ENCODE assay signal across 16 mouse cellular contexts in genomic region chr12:111016807-111017206, GRCm38 (mm10).
"Had no signal": no experiment of that assay in that cellular context is flagged by ENCODE, and none has a peak within 500 bp of the region (broad histone marks: within the 10 kb centered on the region; RNA-seq: fewer than 3 reads in every experiment).

No protein-coding gene starts in this region.

- DNase-seq: kidney, adult 8-10 months; kidney, postnatal 36 days; layer of hippocampus, adult 9-11 months; layer of hippocampus, postnatal 36 days; liver; liver, embryonic 13.5 days; liver, postnatal 0 days; lung, postnatal 14 days; right cerebral cortex, postnatal 4 days; spleen, adult 18-20 months; thymus, postnatal 36 days had no signal

- H3K27ac ChIP-seq: limb, embryonic 12.5 days; liver, embryonic 13.5 days; lung, embryonic 15.5 days; midbrain, embryonic 15.5 days; neural tube, embryonic 13.5 days; stomach, embryonic 15.5 days had no signal

- H3K4me1 ChIP-seq: limb, embryonic 12.5 days; midbrain, embryonic 15.5 days; neural tube, embryonic 13.5 days; stomach, embryonic 15.5 days had no signal

- H3K27me3 ChIP-seq: limb, embryonic 12.5 days; liver, embryonic 13.5 days; lung, embryonic 15.5 days; midbrain, embryonic 15.5 days; neural tube, embryonic 13.5 days; stomach, embryonic 15.5 days had no signal

- H3K36me3 ChIP-seq: limb, embryonic 12.5 days; liver, embryonic 13.5 days; lung, embryonic 15.5 days; midbrain, embryonic 15.5 days; neural tube, embryonic 13.5 days; stomach, embryonic 15.5 days had no signal

- H3K4me2 ChIP-seq: limb, embryonic 12.5 days; liver, embryonic 13.5 days; lung, embryonic 15.5 days; midbrain, embryonic 15.5 days; neural tube, embryonic 13.5 days; stomach, embryonic 15.5 days had no signal

- H3K9ac ChIP-seq: limb, embryonic 12.5 days; liver, embryonic 13.5 days; liver, postnatal 0 days; lung, embryonic 15.5 days; midbrain, embryonic 15.5 days; neural tube, embryonic 13.5 days; stomach, embryonic 15.5 days had no signal

- H3K9me3 ChIP-seq: liver, embryonic 13.5 days; lung, embryonic 15.5 days; midbrain, embryonic 15.5 days; neural tube, embryonic 13.5 days; stomach, embryonic 15.5 days had no signal

- ATAC-seq: midbrain, embryonic 15.5 days had no signal

- H3K4me3 ChIP-seq: limb, embryonic 12.5 days; liver, embryonic 13.5 days; lung, embryonic 15.5 days; midbrain, embryonic 15.5 days; neural tube, embryonic 13.5 days; stomach, embryonic 15.5 days had no signal
